Comparison of ENCODE assay signal across 8 mouse cellular contexts in the genomic region with DNA sequence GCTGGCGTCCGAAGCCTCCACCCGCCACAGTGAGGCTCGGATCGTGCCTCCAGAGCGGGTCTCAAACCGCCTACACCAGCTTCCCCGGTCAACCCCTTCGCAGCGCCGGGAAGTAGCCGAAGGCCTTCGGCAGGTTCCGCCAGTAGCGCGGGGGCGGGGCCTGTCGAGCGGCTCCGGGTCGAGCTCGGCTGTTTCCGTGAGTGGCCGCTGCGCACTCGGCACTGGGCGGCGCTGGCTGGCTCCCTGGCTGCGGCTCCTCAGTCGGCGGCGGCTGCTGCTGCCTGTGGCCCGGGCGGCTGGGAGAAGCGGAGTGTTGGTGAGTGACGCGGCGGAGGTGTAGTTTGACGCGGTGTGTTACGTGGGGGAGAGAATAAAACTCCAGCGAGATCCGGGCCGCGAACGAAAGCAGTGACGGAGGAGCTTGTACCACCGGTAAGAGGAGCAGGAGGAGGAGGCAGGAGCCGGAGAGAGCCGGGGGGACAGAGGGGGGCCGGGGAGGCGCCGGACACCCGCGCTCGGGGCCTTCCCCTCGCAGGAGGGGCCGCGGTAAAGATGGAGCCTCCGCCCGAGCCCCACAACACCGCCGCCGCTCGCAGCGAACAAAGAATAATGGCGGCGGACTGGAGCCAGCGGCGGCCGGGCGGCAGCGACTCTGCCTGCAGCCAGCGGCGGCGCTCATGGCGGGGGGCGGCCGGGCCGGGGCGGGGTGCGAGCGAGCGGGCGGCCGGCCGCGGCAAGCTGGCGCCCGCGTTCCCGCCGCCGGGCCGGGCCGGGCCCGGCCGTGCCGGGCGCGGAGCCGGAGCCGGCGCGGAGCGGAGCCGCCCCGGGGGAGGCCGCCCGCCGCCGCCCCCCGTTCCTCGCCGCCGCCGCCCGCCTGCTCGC. TPM values are rescaled to one million over a fixed set of nuclear protein-coding genes. Genes with fewer than 3 reads are reported as not detected.
DNase-seq lines count a peak whose midpoint lies in the region; ATAC-seq and TF ChIP-seq lines count a peak whose summit lies in the region.

A gene (plus strand): TSS at position 57 of the 882 bp plus-strand sequence.

- peaks cover 33% of the 10 kb centered on the region for H3K4me1 ChIP-seq in hindbrain, embryonic 10.5 days (replicated peaks)
- H3K4me1 ChIP-seq in lung, postnatal 0 days (ENCODE audit: insufficient read depth, low read depth, low read length) = peaks cover 12% of the 10 kb centered on the region; the same call in 1 of the 2 replicates

- peak within 1 kb of the TSS; percentile 92 for H3K4me3 ChIP-seq in hindbrain, embryonic 10.5 days
- peak within 1 kb of the TSS; percentile 88 for H3K4me3 ChIP-seq in lung, postnatal 0 days (ENCODE audit: low read depth, low read length)

- WGBS in hindbrain, embryonic 10.5 days = 4% methylated on average over 118 of the region's 119 CpGs
- 1% methylated on average over 48 of the region's 119 CpGs for WGBS in lung, postnatal 0 days

- peak within 1 kb of the TSS; percentile 86 for H3K4me2 ChIP-seq in lung, postnatal 0 days (replicated peaks; ENCODE audit: low read depth, low read length)

- H3K9me3 ChIP-seq in hindbrain, embryonic 10.5 days = peaks cover 4% of the 10 kb centered on the region; the same call in 1 of the 2 replicates
- no peaks in the 10 kb centered on the region for H3K9me3 ChIP-seq in lung, postnatal 0 days (ENCODE audit: low read length)

- TF ChIP-seq CTCF in lung, postnatal 0 days (IDR thresholded peaks at IDR 0.05) = peak; percentile 58

- ATAC-seq in frontal cortex, adult (ENCODE audit: low TSS enrichment) = peak; percentile 89
- ATAC-seq in lung, postnatal 0 days = peak; percentile 98

- DNase-seq in MN1 (ENCODE audit: low spot score) = peak; percentile 96
- DNase-seq in cerebellum, adult 9-10 months = peak; percentile 98
- DNase-seq in hindbrain, embryonic 10.5 days (ENCODE audit: low spot score) = peak; percentile 99
- DNase-seq in layer of hippocampus, adult 9-11 months = peak; percentile 99
- peak; percentile 99 for DNase-seq in lung, postnatal 0 days (ENCODE audit: low spot score)
- peak; percentile 97 for DNase-seq in ovary, postnatal 14 days (ENCODE audit: low spot score)
- DNase-seq in thymus, postnatal 14 days = peak; percentile 99

- no peak for TF ChIP-seq EP300 in lung, postnatal 0 days (IDR thresholded peaks at IDR 0.05)

- H3K27ac ChIP-seq in hindbrain, embryonic 10.5 days = peak within 1 kb of the TSS; percentile 95
- peak within 1 kb of the TSS; percentile 99 for H3K27ac ChIP-seq in lung, postnatal 0 days (ENCODE audit: low read length)

- H3K27me3 ChIP-seq in hindbrain, embryonic 10.5 days (ENCODE audit: insufficient read depth, poor library complexity, severe bottlenecking) = no peaks in the 10 kb centered on the region
- H3K27me3 ChIP-seq in lung, postnatal 0 days (replicated peaks; ENCODE audit: insufficient read depth, low read length) = no peaks in the 10 kb centered on the region

- H3K36me3 ChIP-seq in hindbrain, embryonic 10.5 days = peaks cover 9% of the 10 kb centered on the region
- no peaks in the 10 kb centered on the region for H3K36me3 ChIP-seq in lung, postnatal 0 days (ENCODE audit: insufficient read depth, low read length)

- peak within 1 kb of the TSS; percentile 96 for H3K9ac ChIP-seq in lung, postnatal 0 days (replicated peaks; ENCODE audit: low read depth)

RNA-seq across cellular contexts. Expression of the gene that starts here (rescaled TPM):
- 38.9 and 50.9 TPM in 2 replicates for polyA plus RNA-seq in hindbrain, embryonic 10.5 days (2016; fragmentation: Nextera tagmentation; extraction: Ambion mirVana)
- 14.2 and 17.0 TPM in 2 replicates for polyA plus RNA-seq in lung, postnatal 0 days (2015; fragmentation: Nextera tagmentation; extraction: Ambion mirVana)

Comparison
In these comparisons a context has a peak if more than half of its experiments do, and no peak if none do; other contexts are left out.
1. Peak in every context shown above with its lines: DNase-seq, ATAC-seq, H3K4me3 ChIP-seq and H3K27ac ChIP-seq.